Mouse (Mus musculus): ENCODE results near the gene Birc6.
"Not testable (repeated sequence)": the region's sequence is repeated elsewhere in the genome, so short reads cannot be mapped to it uniquely, and the experiment has no call there.

The Birc6 gene

DNA sequence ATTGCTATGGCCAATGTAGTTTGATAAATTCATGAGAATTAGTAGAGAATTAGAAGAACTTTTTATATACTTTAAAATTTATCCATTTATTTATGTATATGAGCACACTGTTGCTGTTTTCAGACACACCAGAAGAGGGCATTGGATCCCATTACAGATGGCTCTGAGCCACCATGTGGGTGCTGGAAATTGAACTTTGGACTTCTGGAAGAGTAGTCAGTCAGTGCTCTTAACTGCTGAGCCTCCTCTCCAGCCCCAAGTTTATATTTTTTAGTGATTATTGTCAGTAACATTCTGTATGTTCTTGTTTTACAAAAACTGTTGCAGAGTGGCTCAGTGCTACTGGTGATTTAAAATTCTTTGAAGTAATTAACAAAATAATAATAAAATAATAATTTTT, 36.1 kb downstream of the Birc6 start:
- no peak for DNase-seq (ENCODE audit: low spot score)

GRCm38 (mm10) chr17:74569219-74569618, 41.1 kb downstream of the Birc6 start:
- no peak for DNase-seq (ENCODE audit: low spot score)

DNA sequence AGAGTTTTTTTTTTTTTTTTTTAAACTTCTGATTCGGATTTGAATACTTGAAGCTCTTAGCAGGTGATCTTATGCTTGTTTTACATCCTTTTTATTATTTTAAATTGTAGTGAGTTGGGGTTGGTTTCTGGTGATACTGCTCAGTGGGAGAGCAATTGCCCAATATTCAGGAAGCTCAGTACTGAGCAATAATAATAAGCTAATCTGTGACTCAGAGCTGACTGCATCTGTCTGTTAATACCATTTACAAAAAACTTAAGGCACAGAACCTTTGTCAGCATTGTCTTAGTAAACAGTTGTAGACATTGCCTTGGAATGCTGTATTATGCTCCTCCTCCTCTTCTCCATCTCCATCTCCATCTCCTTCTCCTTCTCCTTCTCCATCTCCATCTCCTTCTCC, 42.5 kb downstream of the Birc6 start:
- DNase-seq (ENCODE audit: low spot score): no peak

- no peak for DNase-seq (ENCODE audit: low spot score)
Measured at GRCm38 (mm10) chr17:74577173-74577572, 49.1 kb downstream of the Birc6 start.

DNA sequence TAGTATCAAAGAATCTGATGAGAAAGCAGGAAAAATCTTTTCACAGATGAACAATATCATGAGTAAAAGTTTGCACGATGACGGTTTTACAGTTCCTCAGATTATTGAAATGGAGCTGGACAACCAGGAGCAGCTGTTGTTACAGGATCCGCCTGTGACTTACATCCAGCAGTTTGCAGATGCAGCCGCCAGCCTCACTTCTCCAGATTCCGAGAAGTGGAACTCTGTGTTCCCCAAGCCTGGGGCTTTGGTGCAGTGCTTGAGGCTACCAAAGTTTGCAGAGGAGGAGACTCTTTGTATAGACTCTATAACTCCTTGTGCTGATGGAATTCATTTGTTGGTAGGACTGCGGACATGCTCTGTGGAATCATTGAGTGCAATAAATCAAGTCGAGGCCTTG, 51.5 kb downstream of the Birc6 start:
- no peak for DNase-seq (ENCODE audit: low spot score)

- DNase-seq (ENCODE audit: low spot score): no peak
Measured at GRCm38 (mm10) chr17:74580738-74581137, 52.6 kb downstream of the Birc6 start.

- no peak for DNase-seq (ENCODE audit: low spot score)
Measured at GRCm38 (mm10) chr17:74586768-74587167, 58.7 kb downstream of the Birc6 start.

GRCm38 (mm10) chr17:74598908-74599307, 70.8 kb downstream of the Birc6 start:
- DNase-seq (ENCODE audit: low spot score): no peak

DNA sequence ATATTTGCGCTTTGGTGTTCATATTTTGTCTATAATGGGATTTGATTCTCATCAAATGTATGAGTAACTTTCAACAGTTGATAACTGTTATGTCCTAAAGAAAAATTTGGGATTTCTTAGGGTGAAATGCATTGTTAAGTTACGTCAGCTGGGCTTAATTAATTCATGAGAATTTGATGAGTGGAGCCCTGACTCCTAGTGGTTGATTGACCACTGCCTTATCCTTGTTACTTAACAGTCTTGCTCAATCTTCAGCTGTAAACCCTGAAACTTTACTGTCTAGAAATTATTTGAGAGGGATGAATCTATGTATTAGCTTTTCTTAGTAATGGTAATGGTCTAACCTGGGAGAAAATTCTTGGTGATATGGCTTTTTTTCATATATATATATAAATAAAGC, 71.3 kb downstream of the Birc6 start:
- no peak for DNase-seq (ENCODE audit: low spot score)

GRCm38 (mm10) chr17:74601201-74601600, 73.1 kb downstream of the Birc6 start:
- DNase-seq (ENCODE audit: low spot score): no peak

GRCm38 (mm10) chr17:74630798-74631197, 102.7 kb downstream of the Birc6 start:
- no peak for DNase-seq (ENCODE audit: low spot score)

GRCm38 (mm10) chr17:74642445-74642844, 114.3 kb downstream of the Birc6 start:
- no peak for DNase-seq (ENCODE audit: low spot score)

DNA sequence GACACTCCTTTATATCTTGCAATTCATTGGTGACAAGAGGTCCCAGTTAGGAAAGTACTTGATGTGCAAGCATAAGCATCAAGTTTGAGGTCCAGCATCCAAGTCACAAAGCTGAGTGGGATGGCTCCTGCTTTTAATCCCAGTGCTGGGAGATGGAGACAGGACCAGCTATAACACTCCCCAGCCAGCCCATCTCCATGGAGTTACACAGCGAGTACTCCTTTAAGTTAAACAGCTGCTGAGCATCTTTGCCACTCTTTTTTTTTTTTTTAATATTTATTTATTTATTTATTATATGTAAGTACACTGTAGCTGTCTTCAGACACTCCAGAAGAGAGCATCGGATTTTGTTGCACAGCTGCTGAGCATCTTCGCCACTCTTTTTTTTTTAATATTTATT, 130.3 kb downstream of the Birc6 start:
- DNase-seq (ENCODE audit: low spot score): no peak

DNA sequence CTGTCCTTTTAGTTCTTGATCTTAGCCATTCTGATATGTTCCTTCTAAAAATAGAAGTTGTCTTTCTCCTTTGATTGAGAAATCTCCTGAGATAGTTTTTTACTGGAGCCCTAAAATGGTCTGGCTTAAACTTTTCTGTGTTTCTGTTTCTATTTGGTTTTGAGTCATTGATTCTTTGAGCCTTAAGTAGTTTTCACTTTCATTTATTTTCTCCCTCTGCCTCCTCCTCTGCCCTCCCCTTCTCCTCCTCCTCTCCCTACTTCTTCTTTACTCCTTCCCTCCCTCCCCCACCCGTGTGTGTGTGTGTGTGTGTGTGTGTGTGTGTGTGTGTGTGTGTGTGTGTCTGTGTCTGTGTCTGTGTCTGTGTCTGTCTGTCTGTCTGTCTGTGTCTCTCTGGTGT, 139.9 kb downstream of the Birc6 start:
- no peak for DNase-seq (ENCODE audit: low spot score)

DNA sequence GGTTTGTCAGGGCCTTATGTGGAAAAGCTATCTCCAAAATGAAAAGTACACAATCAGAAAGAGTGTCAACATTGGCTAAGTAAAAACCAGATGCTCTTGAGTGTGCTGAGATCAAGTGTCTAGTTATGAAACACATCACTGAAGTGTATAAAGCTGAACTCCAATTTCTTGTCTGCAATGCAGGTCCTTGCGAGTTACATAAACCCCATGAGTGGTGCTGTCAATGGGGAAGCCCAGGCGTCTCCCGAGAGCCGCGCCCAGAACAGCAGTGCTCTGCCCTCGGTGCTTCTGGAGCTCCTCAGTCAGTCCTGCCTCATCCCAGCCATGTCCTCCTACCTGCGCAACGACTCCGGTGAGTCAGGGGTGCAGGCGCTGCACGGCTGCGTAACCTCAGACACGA, 141.9 kb downstream of the Birc6 start:
- DNase-seq (ENCODE audit: low spot score): no peak

GRCm38 (mm10) chr17:74672446-74672845, 144.4 kb downstream of the Birc6 start:
- no peak for DNase-seq (ENCODE audit: low spot score)

- peak; percentile 56 for DNase-seq (ENCODE audit: low spot score)
Measured at GRCm38 (mm10) chr17:74673251-74673650, 145.2 kb downstream of the Birc6 start.

- no peak for DNase-seq (ENCODE audit: low spot score)
Measured at GRCm38 (mm10) chr17:74678061-74678460, 150.0 kb downstream of the Birc6 start.

- DNase-seq (ENCODE audit: low spot score): no peak
Measured at GRCm38 (mm10) chr17:74684927-74685326, 156.8 kb downstream of the Birc6 start.

- no peak for DNase-seq (ENCODE audit: low spot score)
Measured at GRCm38 (mm10) chr17:74688555-74688954, 160.5 kb downstream of the Birc6 start.

DNA sequence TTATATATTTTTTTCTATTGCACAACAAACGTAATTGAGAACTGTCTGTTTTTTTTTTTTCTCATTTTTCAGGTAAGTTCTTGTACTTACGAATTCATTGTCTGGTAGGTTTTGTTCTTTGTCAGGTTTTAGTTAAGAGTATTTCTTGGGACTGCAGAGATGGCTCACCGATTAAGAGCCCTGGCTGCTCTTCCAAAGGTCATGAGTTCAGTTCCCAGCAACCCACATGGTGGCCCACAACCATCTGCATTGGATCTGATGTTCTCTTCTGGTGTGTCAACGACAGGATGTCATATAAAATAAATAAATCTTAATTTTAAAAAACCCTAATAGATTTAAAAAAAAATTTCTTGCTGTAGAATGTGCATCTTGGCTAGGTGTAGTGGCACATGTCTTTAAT, 161.3 kb downstream of the Birc6 start:
- DNase-seq (ENCODE audit: low spot score): no peak

- DNase-seq (ENCODE audit: low spot score): not testable (repeated sequence)
Measured at GRCm38 (mm10) chr17:74701661-74702060, 173.6 kb downstream of the Birc6 start.

GRCm38 (mm10) chr17:74705480-74705879, 177.4 kb downstream of the Birc6 start:
- DNase-seq (ENCODE audit: low spot score): no peak

DNA sequence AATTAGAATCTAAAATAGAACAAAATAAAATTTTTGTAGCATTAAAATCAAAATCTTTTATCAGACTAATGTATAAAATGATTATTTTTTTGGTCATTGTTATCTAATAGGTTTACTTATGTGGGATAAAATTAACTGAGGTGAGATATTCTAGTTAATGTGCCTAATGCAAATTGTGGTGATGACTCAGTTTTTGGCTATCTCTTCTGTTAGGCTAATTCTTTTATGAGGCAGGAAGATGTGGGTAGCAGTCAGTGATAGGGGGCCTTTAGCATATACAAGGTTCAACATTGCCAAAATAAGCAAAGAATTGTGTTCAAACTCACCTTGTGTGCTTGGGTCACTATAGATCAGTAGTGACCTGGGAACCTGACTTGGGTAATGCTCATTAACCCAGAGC, 178.5 kb downstream of the Birc6 start:
- DNase-seq (ENCODE audit: low spot score): no peak

GRCm38 (mm10) chr17:74707637-74708152, 179.6 kb downstream of the Birc6 start:
- no peak for DNase-seq (ENCODE audit: low spot score)
